Mouse (Mus musculus): ENCODE measurements around the gene Tmem128.

- no peak for TF ChIP-seq CTCF (IDR thresholded peaks at IDR 0.05; ENCODE audit: borderline replicate concordance, insufficient read depth, low read length)
- no peak for TF ChIP-seq POLR2A (IDR thresholded peaks at IDR 0.05; ENCODE audit: low read depth, low read length)
Measured at GRCm38 (mm10) chr5:38273831-38274230, 13.8 kb downstream of the Tmem128 start.
